ENCODE assay signal across 10 mouse cellular contexts in genomic region chr6:113487125-113487576, GRCm38 (mm10). TPM values are rescaled to one million over a fixed set of nuclear protein-coding genes. Genes with fewer than 3 reads are reported as not detected.
DNase-seq lines count a peak whose midpoint lies in the region; ATAC-seq and TF ChIP-seq lines count a peak whose summit lies in the region.
"Had no signal": no experiment of that assay in that cellular context is flagged by ENCODE, and none has a peak within 500 bp of the region (broad histone marks: within the 10 kb centered on the region; RNA-seq: fewer than 3 reads in every experiment).

No protein-coding gene starts in this region.

- H3K27ac ChIP-seq in kidney, embryonic 15.5 days = no peak overlapping the region
- 0 out of 2 replicates have a peak overlapping the region, but pooled peaks have one; percentile 8 for H3K27ac ChIP-seq in ES-E14 (ENCODE audit: insufficient read depth, low read depth, low read length, poor library complexity, severe bottlenecking)
- no peak overlapping the region for H3K27ac ChIP-seq in midbrain, embryonic 13.5 days
- H3K27ac ChIP-seq in heart, embryonic 10.5 days = no peak overlapping the region
- H3K27ac ChIP-seq: heart, embryonic 15.5 days had no signal

- no peak for ATAC-seq in kidney, embryonic 15.5 days (replicated peaks; ENCODE audit: low FRiP score)
- ATAC-seq in midbrain, embryonic 13.5 days = no peak
- no peak for ATAC-seq in monocyte, adult 5-6 weeks (replicated peaks; ENCODE audit: insufficient number of reproducible peaks, low FRiP score, low TSS enrichment, poor library complexity, severe bottlenecking)

- no peak overlapping the region for H3K9ac ChIP-seq in kidney, embryonic 15.5 days
- no peak overlapping the region; the same call in 1 of the 2 replicates for H3K9ac ChIP-seq in ES-E14 (ENCODE audit: insufficient read depth, low read depth, low read length, poor library complexity, severe bottlenecking)
- H3K9ac ChIP-seq in midbrain, embryonic 13.5 days (replicated peaks) = no peak overlapping the region
- H3K9ac ChIP-seq: heart, embryonic 15.5 days had no signal

- no peaks in the 10 kb centered on the region for H3K9me3 ChIP-seq in kidney, embryonic 15.5 days (replicated peaks)
- H3K9me3 ChIP-seq in ES-E14 (ENCODE audit: control insufficient read depth, insufficient read depth, low read depth, low read length) = no peaks in the 10 kb centered on the region
- no peaks in the 10 kb centered on the region for H3K9me3 ChIP-seq in midbrain, embryonic 13.5 days
- no peaks in the 10 kb centered on the region for H3K9me3 ChIP-seq in heart, embryonic 10.5 days
- H3K9me3 ChIP-seq: heart, embryonic 15.5 days had no signal

- peaks cover 7% of the 10 kb centered on the region for H3K27me3 ChIP-seq in kidney, embryonic 15.5 days
- H3K27me3 ChIP-seq in midbrain, embryonic 13.5 days = no peaks in the 10 kb centered on the region
- H3K27me3 ChIP-seq in heart, embryonic 10.5 days (ENCODE audit: insufficient read depth, poor library complexity, severe bottlenecking) = peaks cover 7% of the 10 kb centered on the region

- in situ Hi-C loops in ES-E14 (cut with MboI; ENCODE audit: low sequenced_read_pairs in 2 of 2, unreplicated experiment in 2 of 2) = no loop called here

- WGBS in kidney, embryonic 15.5 days = 47% methylated on average over 7 of the region's 7 CpGs
- WGBS in midbrain, embryonic 13.5 days = 64% methylated on average over 7 of the region's 7 CpGs
- WGBS in heart, embryonic 10.5 days = 65% methylated on average over 7 of the region's 7 CpGs

- H3K4me3 ChIP-seq in kidney, embryonic 15.5 days (replicated peaks) = no peak overlapping the region
- H3K4me3 ChIP-seq in ES-E14 (ENCODE audit: insufficient read depth in 1 of 2, low read depth in 1 of 2, low read length in 2 of 2, poor library complexity in 1 of 2, severe bottlenecking in 1 of 2) = no peak overlapping the region
- no peak overlapping the region for H3K4me3 ChIP-seq in midbrain, embryonic 13.5 days (replicated peaks)
- H3K4me3 ChIP-seq in heart, embryonic 10.5 days = no peak overlapping the region
- H3K4me3 ChIP-seq: heart, embryonic 15.5 days had no signal

- peak; percentile 36 to 63 for DNase-seq in kidney, adult 8-10 months
- no peak for DNase-seq in ES-E14 (ENCODE audit: low read depth, low spot score)
- peak; percentile 73 for DNase-seq in fibroblast of lung, adult 2 months (ENCODE audit: low read depth)
- peak; percentile 32 for DNase-seq in lung, postnatal 14 days
- no peak for DNase-seq in heart, embryonic 10.5 days (ENCODE audit: low spot score)
- DNase-seq: adrenal gland, postnatal 25 days had no signal

- H3K4me1 ChIP-seq in kidney, embryonic 15.5 days = peaks cover 26% of the 10 kb centered on the region
- H3K4me1 ChIP-seq in ES-E14 (ENCODE audit: control insufficient read depth in 2 of 2, insufficient read depth in 2 of 2, low read length in 2 of 2, poor library complexity in 1 of 2) = peaks cover 10 to 21% of the 10 kb centered on the region in 2 experiments
- H3K4me1 ChIP-seq in midbrain, embryonic 13.5 days (replicated peaks) = peaks cover 34% of the 10 kb centered on the region
- H3K4me1 ChIP-seq in heart, embryonic 10.5 days = peaks cover 17% of the 10 kb centered on the region

- H3K4me2 ChIP-seq in kidney, embryonic 15.5 days = no peak overlapping the region
- no peak overlapping the region for H3K4me2 ChIP-seq in midbrain, embryonic 13.5 days (replicated peaks)
- H3K4me2 ChIP-seq: heart, embryonic 15.5 days had no signal

- H3K36me3 ChIP-seq in kidney, embryonic 15.5 days = peaks cover 46% of the 10 kb centered on the region
- H3K36me3 ChIP-seq in ES-E14 (ENCODE audit: control insufficient read depth, insufficient read depth, low read length, poor library complexity, severe bottlenecking) = peaks cover 3% of the 10 kb centered on the region; the same call in 1 of the 2 replicates
- peaks cover 51% of the 10 kb centered on the region for H3K36me3 ChIP-seq in midbrain, embryonic 13.5 days
- peaks cover 48% of the 10 kb centered on the region for H3K36me3 ChIP-seq in heart, embryonic 10.5 days

TF ChIP-seq in ES-E14, 5 proteins besides CTCF, POLR2A, EP300 and RAD21:
- TF ChIP-seq MAFK (IDR thresholded peaks at IDR 0.05; ENCODE audit: insufficient read depth, low read depth, low read length) (peak; percentile 98), ZNF384 (IDR thresholded peaks at IDR 0.05; ENCODE audit: low read depth, low read length) (no peak)

RNA-seq across cellular contexts. Expression of gene Creld1, which starts 4.1 kb away (rescaled TPM):
- 35.7 and 37.2 TPM in 2 replicates for polyA plus RNA-seq in kidney, embryonic 15.5 days (2015; fragmentation: Nextera tagmentation; extraction: Ambion mirVana)
- total RNA-seq in ES-E14 (2012; rRNA removed) = 20.8 and 29.9 TPM in 2 replicates
- 49.4 and 56.5 TPM in 2 replicates for polyA plus RNA-seq in midbrain, embryonic 13.5 days (2015; fragmentation: Nextera tagmentation; extraction: Ambion mirVana)
- 0.85 to 6.1 TPM (median 3.4 TPM) in 3 replicates for total RNA-seq in monocyte, adult 5-6 weeks (2017)
- 42.1 and 57.8 TPM in 2 replicates for polyA plus RNA-seq in heart, embryonic 10.5 days (2016; fragmentation: Nextera tagmentation; extraction: Ambion mirVana)

RNA-seq across cellular contexts. Expression of gene Prrt3, which starts 14.6 kb away (rescaled TPM):
- 0.87 and 1.1 TPM in 2 replicates for polyA plus RNA-seq in kidney, embryonic 15.5 days (2015; fragmentation: Nextera tagmentation; extraction: Ambion mirVana)
- 15.1 and 16.3 TPM in 2 replicates for total RNA-seq in ES-E14 (2012; rRNA removed)
- 5.2 and 6.0 TPM in 2 replicates for polyA plus RNA-seq in midbrain, embryonic 13.5 days (2015; fragmentation: Nextera tagmentation; extraction: Ambion mirVana)
- total RNA-seq in monocyte, adult 5-6 weeks (2017) = not detected in 3 replicates
- 0.32 and 0.41 TPM in 2 replicates for polyA plus RNA-seq in heart, embryonic 10.5 days (2016; fragmentation: Nextera tagmentation; extraction: Ambion mirVana)

RNA-seq across cellular contexts. Expression of gene Il17rc, which starts 15.9 kb away (rescaled TPM):
- 18.5 and 19.6 TPM in 2 replicates for polyA plus RNA-seq in kidney, embryonic 15.5 days (2015; fragmentation: Nextera tagmentation; extraction: Ambion mirVana)
- total RNA-seq in ES-E14 (2012; rRNA removed) = 6.2 and 13.3 TPM in 2 replicates
- polyA plus RNA-seq in midbrain, embryonic 13.5 days (2015; fragmentation: Nextera tagmentation; extraction: Ambion mirVana) = 0.96 and 1.4 TPM in 2 replicates
- not detected in 3 replicates for total RNA-seq in monocyte, adult 5-6 weeks (2017)
- polyA plus RNA-seq in heart, embryonic 10.5 days (2016; fragmentation: Nextera tagmentation; extraction: Ambion mirVana) = 4.3 and 4.5 TPM in 2 replicates

RNA-seq across cellular contexts. Expression of gene Il17re, which starts 28.9 kb away (rescaled TPM):
- 6.1 and 7.8 TPM in 2 replicates for polyA plus RNA-seq in kidney, embryonic 15.5 days (2015; fragmentation: Nextera tagmentation; extraction: Ambion mirVana)
- 0.80 and 3.0 TPM in 2 replicates for total RNA-seq in ES-E14 (2012; rRNA removed)
- polyA plus RNA-seq in midbrain, embryonic 13.5 days (2015; fragmentation: Nextera tagmentation; extraction: Ambion mirVana) = 0.13 TPM in 1 of 2 replicates, not detected in the other
- not detected in 3 replicates for total RNA-seq in monocyte, adult 5-6 weeks (2017)
- polyA plus RNA-seq in heart, embryonic 10.5 days (2016; fragmentation: Nextera tagmentation; extraction: Ambion mirVana) = 1.9 and 3.6 TPM in 2 replicates

RNA-seq across cellular contexts. Expression of gene Emc3, which starts 44.3 kb away (rescaled TPM):
- polyA plus RNA-seq in kidney, embryonic 15.5 days (2015; fragmentation: Nextera tagmentation; extraction: Ambion mirVana) = 108 and 111 TPM in 2 replicates
- 71.2 and 74.1 TPM in 2 replicates for total RNA-seq in ES-E14 (2012; rRNA removed)
- 95.3 and 99.6 TPM in 2 replicates for polyA plus RNA-seq in midbrain, embryonic 13.5 days (2015; fragmentation: Nextera tagmentation; extraction: Ambion mirVana)
- 37.2 to 57.0 TPM (median 50.1 TPM) in 3 replicates for total RNA-seq in monocyte, adult 5-6 weeks (2017)
- polyA plus RNA-seq in heart, embryonic 10.5 days (2016; fragmentation: Nextera tagmentation; extraction: Ambion mirVana) = 88.0 and 90.2 TPM in 2 replicates

Comparison
In these comparisons a context has a peak if more than half of its experiments do, and no peak if none do; other contexts are left out.
1. DNase-seq: peak in kidney, adult 8-10 months (2 of 2), fibroblast of lung, adult 2 months (single experiment) and lung, postnatal 14 days (single experiment); none in ES-E14 (single experiment) and heart, embryonic 10.5 days (single experiment).